Mouse (Mus musculus): ENCODE measurements around the gene Tmem268. TPM values are rescaled to one million over a fixed set of nuclear protein-coding genes. Genes with fewer than 3 reads are reported as not detected.

Tmem268 gene
- polyA plus RNA-seq (2014; fragmentation: Illumina TruSeq; extraction: RNeasy Lipid Tissue Mini Kit (QIAGEN cat#74804); ENCODE audit: low read depth, low replicate concordance), result 15.5 TPM

GRCm38 (mm10) chr4:63558407-63559081 is at the start of gene Tmem268:
Tmem268 (plus strand) TSS chr4:63558781.

GRCm38 (mm10) chr4:63544494-63545230 is 13.9 kb upstream of the Tmem268 start, which contains the start of gene Atp6v1g1:
Atp6v1g1 (plus strand) TSS chr4:63544772.

GRCm38 (mm10) chr4:63604945-63605344 is 46.4 kb downstream of the Tmem268 start, which contains the start of gene Gm11213:
Gm11213 (minus strand) TSS chr4:63605261.

GRCm38 (mm10) chr4:63622378-63622835 is 63.8 kb downstream of the Tmem268 start, which contains the start of gene Tex48:
Tex48 (minus strand) TSS chr4:63622428.

Other genes starting within 250 kb of the Tmem268 start
- gene Orm1, start 214.2 kb upstream of the Tmem268 start, polyA plus RNA-seq (2014; fragmentation: Illumina TruSeq; extraction: RNeasy Lipid Tissue Mini Kit (QIAGEN cat#74804); ENCODE audit: low read depth, low replicate concordance), result 2.0 TPM
- gene Orm3, start 202.6 kb upstream of the Tmem268 start, polyA plus RNA-seq (2014; fragmentation: Illumina TruSeq; extraction: RNeasy Lipid Tissue Mini Kit (QIAGEN cat#74804); ENCODE audit: low read depth, low replicate concordance), result not detected
- not detected for gene Orm2, start 196.3 kb upstream of the Tmem268 start, polyA plus RNA-seq (2014; fragmentation: Illumina TruSeq; extraction: RNeasy Lipid Tissue Mini Kit (QIAGEN cat#74804); ENCODE audit: low read depth, low replicate concordance)
- gene Akna, start 155.4 kb upstream of the Tmem268 start, polyA plus RNA-seq (2014; fragmentation: Illumina TruSeq; extraction: RNeasy Lipid Tissue Mini Kit (QIAGEN cat#74804); ENCODE audit: low read depth, low replicate concordance), result 0.50 TPM
- gene Whrn, start 62.8 kb upstream of the Tmem268 start, polyA plus RNA-seq (2014; fragmentation: Illumina TruSeq; extraction: RNeasy Lipid Tissue Mini Kit (QIAGEN cat#74804); ENCODE audit: low read depth, low replicate concordance), result 1.6 TPM
- gene Atp6v1g1, start 14.0 kb upstream of the Tmem268 start, polyA plus RNA-seq (2014; fragmentation: Illumina TruSeq; extraction: RNeasy Lipid Tissue Mini Kit (QIAGEN cat#74804); ENCODE audit: low read depth, low replicate concordance), result 280 TPM
- gene Gm11213, start 46.5 kb downstream of the Tmem268 start, polyA plus RNA-seq (2014; fragmentation: Illumina TruSeq; extraction: RNeasy Lipid Tissue Mini Kit (QIAGEN cat#74804); ENCODE audit: low read depth, low replicate concordance), result not detected
- not detected for gene Tex48, start 63.6 kb downstream of the Tmem268 start, polyA plus RNA-seq (2014; fragmentation: Illumina TruSeq; extraction: RNeasy Lipid Tissue Mini Kit (QIAGEN cat#74804); ENCODE audit: low read depth, low replicate concordance)
- not detected for gene Gm11214, start 104.6 kb downstream of the Tmem268 start, polyA plus RNA-seq (2014; fragmentation: Illumina TruSeq; extraction: RNeasy Lipid Tissue Mini Kit (QIAGEN cat#74804); ENCODE audit: low read depth, low replicate concordance)
- gene Tnfsf15, start 186.3 kb downstream of the Tmem268 start, polyA plus RNA-seq (2014; fragmentation: Illumina TruSeq; extraction: RNeasy Lipid Tissue Mini Kit (QIAGEN cat#74804); ENCODE audit: low read depth, low replicate concordance), result 4.0 TPM